15 mouse cellular contexts compared by ENCODE assay signal in the genomic region with DNA sequence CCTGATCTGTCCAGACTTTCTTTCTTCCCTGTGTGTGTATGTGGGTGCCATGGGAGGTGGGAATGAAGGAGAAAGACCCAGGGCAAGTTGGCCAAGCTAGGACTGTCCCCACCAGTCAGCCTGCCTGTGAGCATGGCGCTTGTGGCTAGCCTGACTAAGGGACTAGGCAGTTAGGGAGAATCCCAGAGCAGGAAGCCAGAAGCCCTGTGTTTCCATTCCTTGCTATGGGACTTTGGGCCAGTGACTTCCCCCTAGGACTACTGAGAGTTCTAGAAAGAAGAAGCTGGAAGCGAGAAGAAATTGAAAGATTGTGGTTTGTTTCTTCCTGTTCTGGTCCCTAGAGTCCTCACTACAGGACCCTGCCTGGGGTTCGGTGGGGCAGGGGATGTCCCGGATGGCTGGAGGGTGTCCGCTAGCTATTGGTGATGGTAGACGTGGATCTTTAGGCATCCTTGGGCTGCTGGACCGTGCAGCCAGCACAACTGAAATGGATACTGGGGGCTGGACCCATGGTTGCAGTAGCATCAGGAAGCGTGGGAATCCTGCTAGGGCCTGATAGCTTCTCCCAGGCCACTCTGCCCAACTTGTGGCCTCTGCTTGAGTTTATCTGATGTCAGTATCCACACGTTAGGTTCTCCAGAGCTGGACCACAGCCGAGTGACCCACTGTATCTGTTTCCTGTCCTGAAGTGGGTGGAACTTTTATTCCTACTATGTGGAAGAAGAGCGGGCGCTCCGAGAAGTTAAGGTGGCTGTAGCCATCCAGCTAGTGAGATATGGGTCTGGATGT. TPM values are rescaled to one million over a fixed set of nuclear protein-coding genes. Genes with fewer than 3 reads are reported as not detected.
DNase-seq lines count a peak whose midpoint lies in the region; ATAC-seq lines count a peak whose summit lies in the region.
"Had no signal": no experiment of that assay in that cellular context is flagged by ENCODE, and none has a peak within 500 bp of the region (broad histone marks: within the 10 kb centered on the region; RNA-seq: fewer than 3 reads in every experiment).

No protein-coding gene starts in this region.

- 29% methylated on average over 13 of the region's 13 CpGs for WGBS in liver, embryonic 12.5 days (ENCODE audit: insufficient replicate concordance)
- 55% methylated on average over 13 of the region's 13 CpGs for WGBS in liver, embryonic 11.5 days
- 92% methylated on average over 13 of the region's 13 CpGs for WGBS in midbrain, embryonic 16.5 days
- whole genome bisulfite sequencing in kidney, embryonic 15.5 days, result 79% methylated on average over 13 of the region's 13 CpGs

- no peak overlapping the region for H3K9ac ChIP-seq in liver, embryonic 12.5 days
- H3K9ac ChIP-seq in liver, embryonic 11.5 days (ENCODE audit: low read depth, low read length), result no peak overlapping the region
- H3K9ac ChIP-seq in midbrain, embryonic 16.5 days (ENCODE audit: low read depth, low read length), result no peak overlapping the region
- H3K9ac ChIP-seq in kidney, embryonic 15.5 days, result no peak overlapping the region
- H3K9ac ChIP-seq: embryonic facial prominence, embryonic 15.5 days; forebrain, embryonic 15.5 days; heart, embryonic 13.5 days; lung, embryonic 14.5 days had no signal

- H3K9me3 ChIP-seq in liver, embryonic 12.5 days (replicated peaks), result no peaks in the 10 kb centered on the region
- no peaks in the 10 kb centered on the region for H3K9me3 ChIP-seq in liver, embryonic 11.5 days (ENCODE audit: control insufficient read depth, low read length)
- H3K9me3 ChIP-seq in midbrain, embryonic 16.5 days (replicated peaks; ENCODE audit: control insufficient read depth, low read length, poor library complexity, severe bottlenecking), result no peaks in the 10 kb centered on the region
- H3K9me3 ChIP-seq in kidney, embryonic 15.5 days (replicated peaks), result no peaks in the 10 kb centered on the region
- H3K9me3 ChIP-seq: embryonic facial prominence, embryonic 15.5 days; forebrain, embryonic 15.5 days; heart, embryonic 13.5 days had no signal

- H3K4me3 ChIP-seq in liver, embryonic 12.5 days, result no peak overlapping the region
- H3K4me3 ChIP-seq in liver, embryonic 11.5 days (ENCODE audit: low read depth, low read length), result no peak overlapping the region
- H3K4me3 ChIP-seq in brown adipose tissue, adult 24 weeks (ENCODE audit: insufficient read depth, low read depth, low read length), result no peak overlapping the region
- no peak overlapping the region for H3K4me3 ChIP-seq in midbrain, embryonic 16.5 days (ENCODE audit: low read depth, low read length)
- H3K4me3 ChIP-seq in kidney, embryonic 15.5 days (replicated peaks), result no peak overlapping the region
- H3K4me3 ChIP-seq: embryonic facial prominence, embryonic 15.5 days; forebrain, embryonic 15.5 days; heart, embryonic 13.5 days had no signal

- peak; percentile 94 for DNase-seq in heart, adult 11 months
- DNase-seq in heart, postnatal 25 days (ENCODE audit: low spot score), result no peak
- DNase-seq in liver, embryonic 11.5 days (ENCODE audit: low spot score), result no peak
- no peak for DNase-seq in adrenal gland, postnatal 10 days
- DNase-seq: cerebellum, adult 2 months; layer of hippocampus, adult 9-11 months; lung, embryonic 14.5 days; thymus, adult 18-20 months had no signal

- H3K4me1 ChIP-seq in liver, embryonic 12.5 days, result peaks cover 38% of the 10 kb centered on the region
- H3K4me1 ChIP-seq in liver, embryonic 11.5 days (replicated peaks; ENCODE audit: control insufficient read depth, insufficient read depth, low read length), result peaks cover 17% of the 10 kb centered on the region
- H3K4me1 ChIP-seq in brown adipose tissue, adult 24 weeks (ENCODE audit: control insufficient read depth, insufficient read depth, insufficient read length, low read length), result 0 out of 2 replicates have a peak, but pooled peaks cover under 1% of the 10 kb centered on the region
- peaks cover 65% of the 10 kb centered on the region for H3K4me1 ChIP-seq in midbrain, embryonic 16.5 days (ENCODE audit: control insufficient read depth, insufficient read depth, low read length)
- H3K4me1 ChIP-seq in kidney, embryonic 15.5 days, result peaks cover 85% of the 10 kb centered on the region

- 0 out of 2 replicates have a peak, but pooled peaks cover 2% of the 10 kb centered on the region for H3K36me3 ChIP-seq in liver, embryonic 12.5 days
- no peaks in the 10 kb centered on the region for H3K36me3 ChIP-seq in liver, embryonic 11.5 days (ENCODE audit: control insufficient read depth, insufficient read depth, low read length)
- peaks cover 3% of the 10 kb centered on the region for H3K36me3 ChIP-seq in midbrain, embryonic 16.5 days (ENCODE audit: control insufficient read depth, insufficient read depth, low read length)
- H3K36me3 ChIP-seq in kidney, embryonic 15.5 days, result peaks cover 18% of the 10 kb centered on the region
- H3K36me3 ChIP-seq: embryonic facial prominence, embryonic 15.5 days had no signal

- intact Hi-C loops in heart, postnatal 25 days (cut with DNase I), result no loop called here

- peak; percentile 19; the same call in 1 of the 2 replicates for ATAC-seq in liver, embryonic 12.5 days
- no peak for ATAC-seq in liver, embryonic 11.5 days (replicated peaks; ENCODE audit: low FRiP score)
- no peak for ATAC-seq in midbrain, embryonic 16.5 days
- no peak for ATAC-seq in kidney, embryonic 15.5 days (replicated peaks; ENCODE audit: low FRiP score)
- ATAC-seq: forebrain, embryonic 15.5 days had no signal

- H3K27me3 ChIP-seq in liver, embryonic 12.5 days (replicated peaks), result peaks cover 30% of the 10 kb centered on the region
- peaks cover 14% of the 10 kb centered on the region for H3K27me3 ChIP-seq in liver, embryonic 11.5 days (replicated peaks; ENCODE audit: control insufficient read depth, insufficient read depth, low read length)
- H3K27me3 ChIP-seq in midbrain, embryonic 16.5 days (ENCODE audit: control insufficient read depth, insufficient read depth, low read depth, low read length), result no peaks in the 10 kb centered on the region
- H3K27me3 ChIP-seq in kidney, embryonic 15.5 days, result no peaks in the 10 kb centered on the region
- H3K27me3 ChIP-seq: embryonic facial prominence, embryonic 15.5 days; forebrain, embryonic 15.5 days; heart, embryonic 13.5 days had no signal

- H3K27ac ChIP-seq in liver, embryonic 12.5 days, result no peak overlapping the region
- no peak overlapping the region for H3K27ac ChIP-seq in liver, embryonic 11.5 days (ENCODE audit: low read depth, low read length)
- H3K27ac ChIP-seq in brown adipose tissue, adult 24 weeks (replicated peaks; ENCODE audit: low read depth, low read length), result peak overlapping the region; percentile 1; the same call in 1 of the 2 replicates
- H3K27ac ChIP-seq in midbrain, embryonic 16.5 days (ENCODE audit: low read length), result peak overlapping the region; percentile 30; the same call in 1 of the 2 replicates
- no peak overlapping the region for H3K27ac ChIP-seq in kidney, embryonic 15.5 days
- H3K27ac ChIP-seq: forebrain, embryonic 15.5 days; heart, embryonic 13.5 days had no signal

- H3K4me2 ChIP-seq in liver, embryonic 12.5 days, result no peak overlapping the region
- H3K4me2 ChIP-seq in liver, embryonic 11.5 days, result no peak overlapping the region
- no peak overlapping the region for H3K4me2 ChIP-seq in midbrain, embryonic 16.5 days (ENCODE audit: low read length)
- H3K4me2 ChIP-seq in kidney, embryonic 15.5 days, result no peak overlapping the region
- H3K4me2 ChIP-seq: embryonic facial prominence, embryonic 15.5 days; forebrain, embryonic 15.5 days; heart, embryonic 13.5 days; lung, embryonic 14.5 days had no signal

RNA-seq across cellular contexts. Expression of a gene that starts 10.3 kb away (rescaled TPM):
- 1 to 10 TPM; 2.9 to 5.1 TPM for total RNA-seq in heart, postnatal 25 days (2021)
- polyA plus RNA-seq in liver, embryonic 12.5 days (2016; fragmentation: Nextera tagmentation; extraction: Ambion mirVana), result 4.5 TPM in 2 replicates
- polyA plus RNA-seq in liver, embryonic 11.5 days (2014; fragmentation: Nextera tagmentation; extraction: Ambion mirVana), result 4.4 and 4.8 TPM in 2 replicates
- polyA plus RNA-seq in brown adipose tissue, adult 24 weeks (2012; ENCODE audit: insufficient read depth, insufficient read length, missing spikeins), result 1.4 and 1.6 TPM in 2 replicates
- 32.5 and 33.2 TPM in 2 replicates for polyA plus RNA-seq in midbrain, embryonic 16.5 days (2015; fragmentation: Nextera tagmentation; extraction: Ambion mirVana)
- 10 to 100 TPM; 18.9 to 21.8 TPM for total RNA-seq in adrenal gland, postnatal 10 days (2021)
- polyA plus RNA-seq in kidney, embryonic 15.5 days (2015; fragmentation: Nextera tagmentation; extraction: Ambion mirVana), result 17.6 and 18.2 TPM in 2 replicates

Comparison
In these comparisons a context has a peak if more than half of its experiments do, and no peak if none do; other contexts are left out.
1. H3K27ac ChIP-seq: peak in brown adipose tissue, adult 24 weeks (single experiment) and midbrain, embryonic 16.5 days (single experiment); none in liver, embryonic 12.5 days (single experiment), liver, embryonic 11.5 days (single experiment) and kidney, embryonic 15.5 days (single experiment).